Mouse (Mus musculus): ENCODE measurements around the gene Rps6kb2. TPM values are rescaled to one million over a fixed set of nuclear protein-coding genes. Genes with fewer than 3 reads are reported as not detected.

The Rps6kb2 gene
- 39.8 and 52.3 TPM in 2 replicates for total RNA-seq (2015; ENCODE audit: low replicate concordance)
- total RNA-seq (2017; ENCODE audit: low replicate concordance): 21.4 and 34.8 TPM in 2 replicates

GRCm38 (mm10) chr19:4162646-4163542, at the start of gene Rps6kb2:
Rps6kb2 (minus strand) TSS chr19:4163354.
- peak; percentile 88 for ATAC-seq (replicated peaks; ENCODE audit: low FRiP score, poor library complexity, severe bottlenecking)

- ATAC-seq (replicated peaks; ENCODE audit: low FRiP score, poor library complexity, severe bottlenecking): no peak
These were observed 48.9 kb upstream of the Rps6kb2 start for GRCm38 (mm10) chr19:4211891-4212588.

GRCm38 (mm10) chr19:4208563-4208962, 45.4 kb upstream of the Rps6kb2 start:
- ATAC-seq (replicated peaks; ENCODE audit: low FRiP score, poor library complexity, severe bottlenecking): no peak

GRCm38 (mm10) chr19:4206971-4207370, 43.8 kb upstream of the Rps6kb2 start:
- peak; percentile 74 for ATAC-seq (replicated peaks; ENCODE audit: low FRiP score, poor library complexity, severe bottlenecking)

DNA sequence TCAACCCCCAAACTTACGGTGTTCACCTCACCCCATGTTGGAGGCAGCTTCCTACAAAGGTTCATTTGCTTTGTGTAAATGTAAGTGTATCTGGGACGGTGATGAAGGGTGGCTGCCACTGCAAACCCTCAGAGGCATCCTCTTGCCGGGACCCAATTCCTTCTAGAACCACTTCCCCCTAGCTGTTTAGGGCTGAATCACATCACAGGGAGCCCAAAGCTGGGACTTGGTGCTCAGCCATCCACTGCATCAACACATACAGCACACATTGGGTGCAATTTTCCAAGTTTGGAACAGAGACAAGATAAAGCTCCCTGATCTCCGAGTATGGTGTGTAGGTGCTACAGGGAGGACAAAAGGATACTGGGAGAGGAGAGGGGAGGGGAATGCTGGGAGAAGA, 41.7 kb upstream of the Rps6kb2 start:
- ATAC-seq (replicated peaks; ENCODE audit: low FRiP score, poor library complexity, severe bottlenecking): no peak

- ATAC-seq (replicated peaks; ENCODE audit: low FRiP score, poor library complexity, severe bottlenecking): no peak
These were observed 40.6 kb upstream of the Rps6kb2 start for GRCm38 (mm10) chr19:4203604-4204326.

GRCm38 (mm10) chr19:4203148-4203547, 40.0 kb upstream of the Rps6kb2 start:
- ATAC-seq (replicated peaks; ENCODE audit: low FRiP score, poor library complexity, severe bottlenecking): no peak

DNA sequence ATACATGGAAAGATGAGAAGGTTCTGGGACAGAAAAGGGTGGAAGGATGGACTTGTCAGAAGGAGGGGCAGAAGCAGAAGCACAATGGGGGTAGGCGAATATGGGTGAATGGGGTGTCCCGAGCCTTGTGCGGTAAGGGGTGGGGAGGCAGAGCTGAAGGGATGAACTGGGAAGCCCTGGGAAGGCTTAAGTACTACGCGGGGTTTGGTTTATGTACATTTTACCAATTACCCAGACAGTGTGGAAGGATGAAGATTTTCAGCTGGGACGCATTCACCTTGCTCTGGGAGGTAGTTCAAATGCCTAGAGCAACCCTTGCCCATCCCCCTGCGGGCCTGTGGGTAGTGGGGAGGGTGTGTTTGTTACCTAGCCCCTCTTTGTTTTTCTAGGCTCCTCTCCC, 39.0 kb upstream of the Rps6kb2 start:
- ATAC-seq (replicated peaks; ENCODE audit: low FRiP score, poor library complexity, severe bottlenecking): no peak

DNA sequence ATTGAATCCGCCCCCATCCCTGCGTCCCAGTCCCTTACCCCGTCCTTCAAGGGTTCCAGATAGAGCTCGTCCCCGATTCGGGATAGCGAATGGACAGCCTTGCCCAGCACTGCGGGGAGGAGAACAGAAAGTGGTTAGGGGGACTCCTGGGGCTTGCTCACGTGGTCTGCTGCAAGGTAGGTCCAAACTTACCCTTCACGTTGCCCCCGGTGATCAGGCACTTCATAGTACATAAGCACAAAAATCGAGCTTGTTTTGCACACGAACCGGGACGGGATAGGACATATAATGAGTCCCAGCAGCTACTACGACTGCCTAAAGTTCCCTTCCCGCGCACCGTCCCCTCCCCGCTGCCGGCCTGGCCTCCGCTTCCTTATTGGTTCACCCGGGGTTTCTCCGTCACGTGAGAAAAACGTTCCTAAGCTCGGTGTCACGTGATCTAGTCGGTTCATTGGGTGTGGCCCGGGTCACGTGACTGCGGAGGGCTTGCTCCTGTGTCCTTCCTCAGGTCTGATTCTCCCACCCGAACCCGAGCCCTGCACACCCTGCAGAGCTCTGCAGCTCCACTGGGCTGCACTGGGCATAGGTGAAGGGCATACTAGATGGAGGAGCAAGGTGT, 38.2 kb upstream of the Rps6kb2 start, which contains the start of gene Rad9a:
Gene Rad9a (minus strand): TSS at position 372 of the 619 bp plus-strand sequence.
- peak; percentile 90 for ATAC-seq (replicated peaks; ENCODE audit: low FRiP score, poor library complexity, severe bottlenecking)

GRCm38 (mm10) chr19:4197180-4197579, 34.0 kb upstream of the Rps6kb2 start:
- ATAC-seq (replicated peaks; ENCODE audit: low FRiP score, poor library complexity, severe bottlenecking): no peak

- ATAC-seq (replicated peaks; ENCODE audit: low FRiP score, poor library complexity, severe bottlenecking): no peak
These were observed 33.4 kb upstream of the Rps6kb2 start for GRCm38 (mm10) chr19:4196548-4196947.

DNA sequence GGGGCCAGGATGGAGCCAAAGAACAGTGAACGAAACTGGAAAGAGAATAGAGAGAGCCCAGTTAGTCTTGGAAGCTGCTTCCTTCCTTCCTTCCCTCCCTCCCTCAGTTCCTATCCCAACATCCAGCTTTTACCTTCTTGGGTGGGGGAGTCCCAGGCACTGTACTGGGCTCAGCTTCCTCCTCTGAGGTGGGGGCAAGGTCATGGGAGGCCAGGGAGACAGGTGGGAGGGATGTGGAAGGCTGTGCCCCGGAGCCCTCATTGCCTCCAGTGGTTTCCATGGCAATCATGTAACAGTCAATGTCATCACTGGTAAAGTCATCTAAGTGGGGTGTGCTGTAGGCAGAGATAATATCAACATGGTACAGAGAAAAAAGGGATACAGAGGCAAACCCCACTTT, 32.9 kb upstream of the Rps6kb2 start:
- ATAC-seq (replicated peaks; ENCODE audit: low FRiP score, poor library complexity, severe bottlenecking): no peak

DNA sequence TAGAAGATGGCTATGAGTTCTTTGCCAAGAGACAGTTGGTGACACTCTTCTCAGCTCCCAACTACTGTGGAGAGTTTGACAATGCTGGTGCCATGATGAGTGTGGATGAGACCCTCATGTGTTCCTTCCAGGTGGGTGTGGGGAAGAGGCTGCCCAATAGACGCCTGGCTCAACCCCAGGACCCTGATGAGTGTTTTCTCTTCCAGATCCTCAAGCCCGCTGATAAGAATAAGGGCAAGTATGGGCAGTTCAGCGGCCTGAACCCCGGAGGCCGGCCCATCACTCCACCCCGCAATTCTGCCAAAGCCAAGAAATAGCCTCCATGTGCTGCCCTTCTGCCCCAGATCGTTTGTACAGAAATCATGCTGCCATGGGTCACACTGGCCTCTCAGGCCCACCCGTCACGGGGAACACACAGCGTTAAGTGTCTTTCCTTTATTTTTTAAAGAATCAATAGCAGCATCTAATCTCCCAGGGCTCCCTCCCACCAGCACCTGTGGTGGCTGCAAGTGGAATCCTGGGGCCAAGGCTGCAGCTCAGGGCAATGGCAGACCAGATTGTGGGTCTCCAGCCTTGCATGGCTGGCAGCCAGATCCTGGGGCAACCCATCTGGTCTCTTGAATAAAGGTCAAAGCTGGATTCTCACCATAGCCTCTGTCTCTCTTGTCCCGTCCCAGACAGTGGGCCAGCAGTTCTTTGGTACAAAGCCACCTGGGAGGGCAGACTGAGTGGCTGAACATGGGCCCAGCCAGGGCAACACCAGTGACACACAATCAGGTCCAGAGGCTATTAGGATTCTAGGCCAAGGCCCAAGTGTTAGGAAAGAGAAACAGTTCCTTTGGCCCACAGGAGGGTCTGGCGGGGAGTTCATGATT, 31.9 kb upstream of the Rps6kb2 start:
- ATAC-seq (replicated peaks; ENCODE audit: low FRiP score, poor library complexity, severe bottlenecking): no peak

DNA sequence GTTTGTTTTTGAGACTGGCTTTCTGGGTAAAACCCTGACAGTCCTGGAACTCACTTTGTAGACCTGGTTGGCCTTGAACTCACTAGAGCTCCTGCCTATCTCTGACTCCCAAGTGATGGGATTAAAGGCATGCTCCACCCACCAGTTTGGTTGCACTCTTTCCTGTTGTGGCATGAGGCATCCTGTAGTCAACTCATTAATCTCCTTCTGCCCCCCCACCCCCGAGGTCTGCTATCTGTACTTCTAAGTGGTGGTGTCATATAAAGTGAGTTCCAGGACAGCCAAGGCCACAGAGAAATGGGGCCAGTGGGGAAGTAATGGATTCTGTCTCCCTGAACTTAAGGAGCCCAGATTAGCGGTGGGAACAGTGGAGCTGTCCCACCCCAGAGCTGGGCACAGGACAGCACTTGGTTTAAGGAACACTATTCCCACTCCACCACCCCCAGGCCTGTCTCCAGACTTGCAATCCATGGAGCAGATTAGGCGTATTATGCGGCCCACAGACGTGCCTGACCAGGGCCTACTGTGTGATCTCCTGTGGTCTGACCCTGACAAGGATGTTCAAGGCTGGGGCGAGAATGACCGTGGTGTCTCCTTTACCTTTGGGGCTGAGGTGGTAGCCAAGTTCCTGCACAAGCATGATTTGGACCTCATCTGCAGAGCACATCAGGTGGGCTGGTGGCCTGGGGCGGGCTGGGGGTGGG, 31.0 kb upstream of the Rps6kb2 start:
- ATAC-seq (replicated peaks; ENCODE audit: low FRiP score, poor library complexity, severe bottlenecking): no peak

GRCm38 (mm10) chr19:4193129-4193528, 30.0 kb upstream of the Rps6kb2 start:
- ATAC-seq (replicated peaks; ENCODE audit: low FRiP score, poor library complexity, severe bottlenecking): no peak

GRCm38 (mm10) chr19:4192251-4192985, 29.3 kb upstream of the Rps6kb2 start:
- ATAC-seq (replicated peaks; ENCODE audit: low FRiP score, poor library complexity, severe bottlenecking): peak; percentile 22

DNA sequence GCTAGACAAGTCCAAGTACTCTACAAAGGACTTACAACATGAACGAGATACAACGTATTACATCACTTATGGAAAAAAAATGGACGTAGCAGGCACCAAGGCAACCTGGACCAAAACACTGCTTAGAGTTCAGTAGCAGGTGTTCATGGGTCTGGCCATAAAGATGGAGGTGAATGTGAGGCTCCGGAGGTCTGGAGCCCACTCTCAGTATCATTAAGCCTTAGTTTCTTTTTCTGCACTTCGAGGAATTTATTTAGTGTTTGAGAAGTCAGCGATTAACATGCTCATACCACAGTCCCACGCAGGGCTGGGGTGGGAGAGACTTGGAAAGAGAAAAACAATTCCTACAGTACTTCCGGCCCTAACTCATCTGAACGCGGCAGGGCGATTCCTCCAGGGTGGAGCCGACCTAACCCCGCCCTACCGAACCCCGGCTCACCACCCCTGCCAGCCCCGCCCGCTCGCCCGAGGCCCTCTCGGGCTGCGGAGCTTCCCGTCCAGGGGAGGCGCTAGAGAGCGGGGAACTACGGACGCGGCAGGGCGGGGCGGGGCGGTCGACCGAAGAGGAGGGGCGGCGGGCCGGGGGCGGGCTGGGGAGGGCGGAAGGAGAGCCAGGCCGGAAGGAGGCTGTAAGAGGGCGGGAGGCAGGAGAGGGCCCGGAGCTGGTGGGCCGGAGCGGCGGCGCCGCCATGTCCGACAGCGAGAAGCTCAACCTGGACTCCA, 28.5 kb upstream of the Rps6kb2 start, which contains the start of gene Ppp1ca:
Gene Ppp1ca (plus strand): TSS at position 538 of the 723 bp plus-strand sequence.
- peak; percentile 91 for ATAC-seq (replicated peaks; ENCODE audit: low FRiP score, poor library complexity, severe bottlenecking)

All from erythroid progenitor cell, adult 5-6 weeks (primary cell).